Mouse (Mus musculus) G1E (cell line): ENCODE results near the gene A630023A22Rik.

Experiments
- CTCF ChIP-seq: IDR thresholded peaks from 2 replicates; pipeline ENCODE4 v1.5.1; 2012; ENCODE audit warnings: low read depth, low read length, inconsistent platforms, mixed read lengths
- POLR2AphosphoS5 ChIP-seq: IDR thresholded peaks from 2 replicates; pipeline ENCODE4 v1.6.1; 2012; ENCODE audit warnings: low read depth, low read length, inconsistent platforms; ENCODE audit not compliant: insufficient replicate concordance
- TAL1 ChIP-seq: conservative IDR thresholded peaks from 2 replicates; pipeline ENCODE4 v1.6.1; 2012; ENCODE audit warnings: low read depth, low read length, inconsistent platforms, mixed read lengths

- TF ChIP-seq CTCF (no peak), TAL1 (no peak), POLR2AphosphoS5 (no peak)
These were observed 37.4 kb upstream of the A630023A22Rik start for GRCm38 (mm10) chr14:34139671-34140664.
